Mouse (Mus musculus) limb, embryonic 14.5 days (tissue): ENCODE measurements around the gene Prkca. TPM values are rescaled to one million over a fixed set of nuclear protein-coding genes. Genes with fewer than 3 reads are reported as not detected.

ENCODE experiments used
- ATAC-seq: fragments of 200-750 bp; cut with Nextera tagmentation; 2 replicates; pipeline ENCODE4 v1.8.0; 2017; ENCODE audit warnings: low read depth, moderate number of reproducible peaks, moderate TSS enrichment; ENCODE audit not compliant: low FRiP score
- DNase-seq: peaks from one replicate; pipeline ENCODE4 v3.0.0-alpha.2; 2015; ENCODE audit warnings: low spot score
- H3K27ac ChIP-seq: fragments of 300-500 bp; sonication (generic); replicated peaks from 2 replicates; pipeline ENCODE4 v1.5.1; 2014; ENCODE audit warnings: low read depth, mild to moderate bottlenecking, low read length, moderate library complexity, mixed read lengths
- H3K27me3 ChIP-seq: fragments of 300-500 bp; sonication (generic); 2 replicates; pipeline ENCODE4 v1.6.1; 2014; ENCODE audit warnings: low read length, mixed read lengths; ENCODE audit not compliant: control insufficient read depth, insufficient read depth
- H3K36me3 ChIP-seq: fragments of 300-500 bp; sonication (generic); 2 replicates; pipeline ENCODE4 v1.6.1; 2014; ENCODE audit warnings: mild to moderate bottlenecking, low read length, moderate library complexity, mixed read lengths; ENCODE audit not compliant: control insufficient read depth, insufficient read depth
- H3K4me1 ChIP-seq: fragments of 300-500 bp; sonication (generic); 2 replicates; pipeline ENCODE4 v1.6.1; 2014; ENCODE audit warnings: antibody characterized with exemption, low read length, mixed read lengths; ENCODE audit not compliant: control insufficient read depth, insufficient read depth
- H3K4me2 ChIP-seq: fragments of 300-500 bp; sonication (generic); replicated peaks from 2 replicates; pipeline ENCODE4 v1.6.1; 2014; ENCODE audit warnings: low read depth, mild to moderate bottlenecking, low read length, moderate library complexity; ENCODE audit not compliant: severe bottlenecking
- H3K4me3 ChIP-seq: fragments of 300-500 bp; sonication (generic); replicated peaks from 2 replicates; pipeline ENCODE4 v1.5.1; 2014; ENCODE audit warnings: low read length
- H3K9ac ChIP-seq: fragments of 300-500 bp; sonication (generic); 2 replicates; pipeline ENCODE4 v1.6.1; 2014; ENCODE audit warnings: mild to moderate bottlenecking, low read depth, low read length, moderate library complexity; ENCODE audit not compliant: severe bottlenecking
- H3K9me3 ChIP-seq: fragments of 300-500 bp; sonication (generic); 2 replicates; pipeline ENCODE4 v1.6.1; 2016; ENCODE audit warnings: low read length; ENCODE audit not compliant: control insufficient read depth
- POLR2A ChIP-seq: fragments of 200-500 bp; IDR thresholded peaks from 2 replicates; pipeline ENCODE4 v1.8.0; 2012; ENCODE audit warnings: inconsistent platforms, mild to moderate bottlenecking, moderate library complexity, borderline replicate concordance; ENCODE audit not compliant: insufficient read depth, insufficient read length; ENCODE audit errors: extremely low read depth
- WGBS: fragments of 180-500 bp; shearing (Covaris S2); extraction: QIAGEN DNeasy Blood & Tissue Kit; methylation state at CpG from one replicate; pipeline ENCODE4 v1.1.7; 2014; 5-methylcytosine and 5-hydroxymethylcytosine counted together
- polyA plus RNA-seq, 2 experiments: library from polyadenylated mRNA; depleted of rRNA in 1 of 2; stranded (reverse) in 1 of 2; unstranded in 1 of 2; fragments of >200 nt; fragmentation: Nextera tagmentation in 1 of 2; extraction: Ambion mirVana in 1 of 2; gene quantifications; 2 replicates each; pipeline versions ENCODE4 v1.2.1 to v1.2.3; 2012 to 2014

Gene Prkca
- polyA plus RNA-seq, 2 experiments: 9.0 to 16.3 TPM

GRCm38 (mm10) chr11:108309791-108310190, 33.9 kb downstream of the Prkca start:
- no peak overlapping the region for H3K27ac ChIP-seq
- no peaks in the 10 kb centered on the region for H3K9me3 ChIP-seq
- no peak overlapping the region for H3K4me2 ChIP-seq
- DNase-seq (no peak), ATAC-seq (no peak)
- no peak overlapping the region for H3K9ac ChIP-seq
- no peak overlapping the region for H3K4me3 ChIP-seq
- no peaks in the 10 kb centered on the region for H3K27me3 ChIP-seq
- TF ChIP-seq POLR2A: no peak
- no peaks in the 10 kb centered on the region for H3K36me3 ChIP-seq
- H3K4me1 ChIP-seq: peaks cover 6% of the 10 kb centered on the region; the same call in 1 of the 2 replicates
- 66% methylated on average over 5 of the region's 5 CpGs for WGBS

GRCm38 (mm10) chr11:108308253-108308652, 35.5 kb downstream of the Prkca start:
- ATAC-seq: no peak
- no peaks in the 10 kb centered on the region for H3K9me3 ChIP-seq
- H3K9ac ChIP-seq: no peak overlapping the region
- H3K4me1 ChIP-seq: peaks cover 3% of the 10 kb centered on the region; the same call in 1 of the 2 replicates
- no peaks in the 10 kb centered on the region for H3K36me3 ChIP-seq
- H3K27ac ChIP-seq: no peak overlapping the region
- no peaks in the 10 kb centered on the region for H3K27me3 ChIP-seq
- TF ChIP-seq POLR2A: no peak
- WGBS: 94% methylated on average over 5 of the region's 5 CpGs
- no peak for DNase-seq
- no peak overlapping the region for H3K4me3 ChIP-seq
- no peak overlapping the region for H3K4me2 ChIP-seq

DNA sequence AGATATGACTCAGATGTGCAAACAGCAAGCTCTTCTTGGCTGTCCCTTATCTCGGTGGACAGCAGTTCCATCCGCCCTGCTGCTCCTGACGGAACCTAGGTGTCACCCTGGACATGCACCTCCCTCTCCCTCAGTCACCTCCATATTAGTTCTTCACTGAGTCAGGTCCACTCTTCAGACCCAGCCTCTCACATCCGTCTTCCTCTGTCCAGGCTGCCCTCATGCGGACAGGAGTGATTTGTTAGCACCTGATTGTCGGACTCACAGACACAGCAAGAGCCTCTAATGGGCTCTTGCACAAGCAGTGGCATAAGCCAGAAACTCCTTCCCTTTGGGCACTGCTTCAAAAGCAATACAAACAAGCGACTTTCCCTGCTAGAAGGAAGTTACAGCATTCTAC, 36.5 kb downstream of the Prkca start:
- no peak overlapping the region for H3K4me2 ChIP-seq
- ATAC-seq (no peak), DNase-seq (no peak)
- H3K27ac ChIP-seq: no peak overlapping the region
- no peaks in the 10 kb centered on the region for H3K36me3 ChIP-seq
- no peaks in the 10 kb centered on the region for H3K9me3 ChIP-seq
- TF ChIP-seq POLR2A: no peak
- H3K4me3 ChIP-seq: no peak overlapping the region
- H3K9ac ChIP-seq: no peak overlapping the region
- no peaks in the 10 kb centered on the region for H3K27me3 ChIP-seq
- 71% methylated on average over 7 of the region's 7 CpGs for WGBS
- peaks cover 8% of the 10 kb centered on the region for H3K4me1 ChIP-seq

DNA sequence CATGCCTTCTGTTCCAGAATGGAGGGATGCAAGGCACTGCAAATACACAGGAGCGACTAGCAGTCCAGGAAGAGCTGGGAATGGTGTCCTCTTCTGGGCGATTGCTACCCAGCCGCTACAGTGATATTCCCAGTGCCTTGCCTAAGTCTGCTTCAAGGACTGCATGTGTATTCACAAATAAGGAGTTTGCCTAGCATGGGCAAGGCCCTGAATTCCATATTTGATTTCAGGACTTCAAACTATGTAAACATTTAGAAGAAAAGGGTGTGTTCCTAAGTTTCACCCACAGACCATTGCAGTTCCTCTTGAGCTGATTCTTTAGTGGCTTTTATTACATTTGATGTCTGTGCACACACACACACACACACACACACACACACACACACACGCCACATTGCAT, 39.9 kb downstream of the Prkca start:
- TF ChIP-seq POLR2A: no peak
- Histone ChIP-seq H3K36me3 (no peaks in the 10 kb centered on the region), H3K4me3 (no peak overlapping the region), H3K27ac (no peak overlapping the region), H3K27me3 (no peaks in the 10 kb centered on the region), H3K9me3 (no peaks in the 10 kb centered on the region), H3K4me2 (no peak overlapping the region), H3K4me1 (peaks cover 32% of the 10 kb centered on the region), H3K9ac (no peak overlapping the region)
- DNase-seq (no peak), ATAC-seq (no peak)
- WGBS: 96% methylated on average over 4 of the region's 4 CpGs

- 44% methylated on average over 10 of the region's 10 CpGs for WGBS
- H3K4me1 ChIP-seq: peaks cover 32% of the 10 kb centered on the region
- H3K4me3 ChIP-seq: no peak overlapping the region
- no peaks in the 10 kb centered on the region for H3K27me3 ChIP-seq
- H3K4me2 ChIP-seq: no peak overlapping the region
- TF ChIP-seq POLR2A: no peak
- no peak for ATAC-seq
- no peaks in the 10 kb centered on the region for H3K36me3 ChIP-seq
- H3K9me3 ChIP-seq: no peaks in the 10 kb centered on the region
- no peak overlapping the region for H3K9ac ChIP-seq
- no peak for DNase-seq
- 0 out of 2 replicates have a peak overlapping the region, but pooled peaks have one; percentile 21 for H3K27ac ChIP-seq
Measured at GRCm38 (mm10) chr11:108301796-108302490, 41.8 kb downstream of the Prkca start.
